Mouse (Mus musculus) lung, postnatal 10 days (tissue): ENCODE results near the gene Olfr1294.

Source experiments
- DNase-seq: peaks from one replicate; pipeline ENCODE4 v3.0.0; 2021

The Olfr1294 gene

GRCm38 (mm10) chr2:111540191-111540590, at the start of gene Olfr1294:
Gene Olfr1294, minus strand, starts transcription at chr2:111540291.
- DNase-seq, result no peak

DNA sequence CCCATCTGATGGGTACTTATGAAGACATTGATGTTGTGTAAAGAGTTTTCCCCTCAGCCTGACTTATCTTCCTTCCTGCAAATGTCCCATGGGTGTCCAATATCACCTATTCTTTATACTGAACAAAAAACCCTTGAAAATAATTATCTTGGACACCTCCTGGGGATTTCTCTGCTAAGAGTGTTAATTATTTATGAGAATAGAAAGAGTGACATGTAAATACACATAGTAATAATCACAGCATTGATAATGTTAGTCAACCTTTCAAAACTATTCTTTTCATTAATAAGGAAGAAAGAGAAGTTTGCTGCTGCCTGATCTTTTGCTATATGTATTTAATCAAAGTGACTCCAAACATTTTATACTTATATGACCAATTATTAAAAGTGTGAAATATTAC, 29.5 kb upstream of the Olfr1294 start, which contains the start of gene Olfr1295:
TSS of gene Olfr1295 (minus strand) at position 101 of the 400 bp plus-strand sequence.
- no peak for DNase-seq

DNA sequence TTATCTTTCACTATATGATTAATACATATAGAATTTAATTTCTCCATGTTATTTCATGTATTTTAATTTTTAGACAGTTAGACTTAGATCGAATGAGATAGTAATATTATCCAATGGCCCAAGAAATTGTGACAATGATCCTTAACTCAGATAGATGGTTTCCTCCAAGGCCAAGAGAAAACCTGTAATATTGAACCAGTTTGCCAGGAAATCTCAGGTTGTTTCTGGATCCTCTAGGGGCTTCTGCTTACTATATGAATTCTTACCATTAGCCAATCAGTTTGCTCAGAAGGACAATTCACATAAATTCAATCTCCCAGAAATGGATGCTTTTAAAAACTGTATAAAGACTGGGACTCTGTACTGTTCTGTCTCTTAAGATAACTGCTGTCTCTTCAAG, 15.2 kb downstream of the Olfr1294 start, which contains the start of gene Olfr1293-ps:
TSS of gene Olfr1293-ps (plus strand) at position 301 of the 400 bp plus-strand sequence.
- DNase-seq, result no peak

DNA sequence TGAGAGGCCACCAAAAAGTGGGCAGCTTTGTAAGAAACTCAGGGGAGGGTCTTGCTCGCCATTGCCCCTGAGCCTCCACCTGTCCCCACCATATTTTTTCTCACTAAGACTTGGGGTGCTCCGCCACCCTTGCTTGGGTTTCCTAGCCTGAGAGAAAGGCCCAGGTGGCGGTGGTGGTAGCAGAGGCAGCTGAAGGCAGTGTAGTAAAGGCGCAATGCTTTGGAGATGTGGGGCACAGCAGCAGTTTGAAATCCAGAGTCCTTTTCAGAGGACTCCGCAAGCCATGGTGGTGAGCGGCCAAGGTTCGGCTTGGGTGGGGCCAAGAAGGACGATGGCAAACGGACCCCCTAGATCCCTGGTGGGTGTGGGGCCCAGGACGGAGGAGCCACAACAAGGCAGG, 22.6 kb downstream of the Olfr1294 start:
- no peak for DNase-seq

- DNase-seq, result no peak
Measured at GRCm38 (mm10) chr2:111496880-111497279, 43.2 kb downstream of the Olfr1294 start, which contains the start of gene Olfr1291-ps1. Gene Olfr1291-ps1, plus strand, starts transcription at chr2:111497180.

DNA sequence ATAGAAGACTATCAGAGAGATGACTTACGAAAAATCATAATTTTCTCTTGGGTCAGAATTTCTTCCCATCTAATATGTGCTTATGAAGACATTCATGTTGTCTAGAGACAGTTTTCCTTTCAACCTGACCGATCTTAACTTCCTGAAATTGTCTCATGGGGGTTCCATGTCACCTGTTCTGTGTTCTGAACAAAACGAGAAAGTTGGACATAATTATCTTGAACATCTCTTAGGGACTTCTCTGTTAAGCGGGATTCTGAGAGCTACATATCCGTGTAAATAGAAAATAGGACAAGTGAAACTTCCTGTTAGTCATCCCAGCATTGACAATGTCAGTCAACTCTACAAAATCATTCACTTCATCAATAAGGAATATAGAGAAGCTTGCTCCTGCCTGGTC, 46.4 kb downstream of the Olfr1294 start, which contains the start of gene Olfr1290:
TSS of gene Olfr1290 (minus strand) at position 101 of the 400 bp plus-strand sequence.
- no peak for DNase-seq
